Mouse (Mus musculus): ENCODE measurements around the gene Krtap20-2. TPM values are rescaled to one million over a fixed set of nuclear protein-coding genes. Genes with fewer than 3 reads are reported as not detected.
"Not testable (repeated sequence)": the region's sequence is repeated elsewhere in the genome, so short reads cannot be mapped to it uniquely, and the experiment has no call there.

Krtap20-2 gene
- not detected for total RNA-seq (2021)

- no peak for DNase-seq (ENCODE audit: extremely low spot score in 1 of 2, low spot score in 1 of 2)
These were observed at the start of gene Krtap20-2 for GRCm38 (mm10) chr16:89205561-89205960. Gene Krtap20-2 (plus strand): TSS chr16:89205861.

- DNase-seq (ENCODE audit: extremely low spot score in 1 of 2, low spot score in 1 of 2) = no peak
These were observed 48.0 kb upstream of the Krtap20-2 start, which contains the start of gene Gm9789 for GRCm38 (mm10) chr16:89157652-89158051. Gene Gm9789 (plus strand): TSS chr16:89157952.

GRCm38 (mm10) chr16:89169190-89169589 lies 36.5 kb upstream of the Krtap20-2 start, which contains the start of gene Gm7735:
Gene Gm7735 (plus strand): TSS chr16:89169490.
- DNase-seq (ENCODE audit: extremely low spot score in 1 of 2, low spot score in 1 of 2) = not testable (repeated sequence)

- DNase-seq (ENCODE audit: extremely low spot score in 1 of 2, low spot score in 1 of 2) = no peak
These were observed 31.2 kb upstream of the Krtap20-2 start, which contains the start of gene 1110057P08Rik for GRCm38 (mm10) chr16:89174435-89174834. Gene 1110057P08Rik (plus strand): TSS chr16:89174735.

DNA sequence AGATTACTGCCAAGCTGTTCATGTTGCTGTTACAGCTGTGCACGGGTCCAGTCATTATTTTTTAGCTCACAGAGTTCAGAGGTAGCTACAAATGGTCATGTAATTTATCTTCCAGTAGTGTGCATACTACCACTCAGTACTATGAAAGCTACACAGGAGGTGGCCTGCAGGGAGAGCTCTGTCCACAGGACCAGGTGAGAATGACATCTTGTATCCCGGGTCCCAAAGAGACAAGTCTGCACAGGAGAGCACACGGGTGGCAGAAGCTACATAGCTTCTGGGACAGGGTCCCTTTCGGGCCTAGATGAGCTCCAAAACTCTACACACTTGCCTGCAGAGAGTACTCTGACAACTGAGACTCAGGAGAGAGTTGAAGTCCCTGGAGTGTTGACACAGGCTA lies 17.0 kb upstream of the Krtap20-2 start:
- DNase-seq (ENCODE audit: extremely low spot score in 1 of 2, low spot score in 1 of 2) = no peak

Other genes starting within 250 kb of the Krtap20-2 start
- not detected for gene Krtap16-3, start 243.0 kb upstream of the Krtap20-2 start, total RNA-seq (2021)
- gene Krtap22-2, start 195.1 kb upstream of the Krtap20-2 start, total RNA-seq (2021) = not detected
- not detected for gene Gm10229, start 190.6 kb upstream of the Krtap20-2 start, total RNA-seq (2021)
- gene Krtap6-1, start 174.2 kb upstream of the Krtap20-2 start, total RNA-seq (2021) = not detected
- gene Gm10228, start 164.4 kb upstream of the Krtap20-2 start, total RNA-seq (2021) = not detected
- gene Krtap6-5, start 158.0 kb upstream of the Krtap20-2 start, total RNA-seq (2021) = not detected
- gene 1110025L11Rik, start 141.9 kb upstream of the Krtap20-2 start, total RNA-seq (2021) = not detected
- gene Krtap6-3, start 121.8 kb upstream of the Krtap20-2 start, total RNA-seq (2021) = not detected
- not detected for gene Gm6358, start 65.0 kb upstream of the Krtap20-2 start, total RNA-seq (2021)
- gene Gm10061, start 54.8 kb upstream of the Krtap20-2 start, total RNA-seq (2021) = not detected
- gene Gm9789, start 47.9 kb upstream of the Krtap20-2 start, total RNA-seq (2021) = not detected
- not detected for gene Gm7735, start 36.4 kb upstream of the Krtap20-2 start, total RNA-seq (2021)
- not detected for gene 1110057P08Rik, start 31.1 kb upstream of the Krtap20-2 start, total RNA-seq (2021)
- not detected for gene Krtap21-1, start 198.0 kb downstream of the Krtap20-2 start, total RNA-seq (2021)
- not detected for gene Krtap6-2, start 214.2 kb downstream of the Krtap20-2 start, total RNA-seq (2021)

Data from layer of hippocampus, postnatal 25 days (tissue).